Mouse (Mus musculus) cerebellum, adult 11-12 months (tissue): ENCODE data around the gene Olfr118.
"Not testable (repeated sequence)": the region's sequence is repeated elsewhere in the genome, so short reads cannot be mapped to it uniquely, and the experiment has no call there.

ENCODE experiments used
- DNase-seq: peaks from one replicate; pipeline ENCODE4 v3.0.0; 2022

The Olfr118 gene

GRCm38 (mm10) chr17:37666688-37667087, at the start of gene Olfr118:
TSS of gene Olfr118 (plus strand) at chr17:37666988.
- DNase-seq, result no peak

GRCm38 (mm10) chr17:37627009-37627408, 39.8 kb upstream of the Olfr118 start, which contains the start of the genes Olfr115 and Olfr116:
TSS of gene Olfr115 (minus strand) at chr17:37627109.
TSS of gene Olfr116 (minus strand) at chr17:37627199.
- no peak for DNase-seq

- no peak for DNase-seq
Measured at GRCm38 (mm10) chr17:37663682-37664081, 3.1 kb upstream of the Olfr118 start, which contains the start of gene Olfr117. TSS of gene Olfr117 (minus strand) at chr17:37663782.

GRCm38 (mm10) chr17:37696264-37696663, 29.5 kb downstream of the Olfr118 start, which contains the start of gene Olfr119:
TSS of gene Olfr119 (plus strand) at chr17:37696564.
- DNase-seq, result not testable (repeated sequence)

GRCm38 (mm10) chr17:37721508-37721907, 54.7 kb downstream of the Olfr118 start, which contains the start of gene Olfr120:
TSS of gene Olfr120 (plus strand) at chr17:37721808.
- no peak for DNase-seq
